Mouse (Mus musculus) embryo, embryonic 11 days (tissue): ENCODE data around the gene Rprd1b.

Experiments
- DNase-seq: peaks from one replicate; pipeline ENCODE4 v3.0.0-alpha.2; 2015

Gene Rprd1b

DNA sequence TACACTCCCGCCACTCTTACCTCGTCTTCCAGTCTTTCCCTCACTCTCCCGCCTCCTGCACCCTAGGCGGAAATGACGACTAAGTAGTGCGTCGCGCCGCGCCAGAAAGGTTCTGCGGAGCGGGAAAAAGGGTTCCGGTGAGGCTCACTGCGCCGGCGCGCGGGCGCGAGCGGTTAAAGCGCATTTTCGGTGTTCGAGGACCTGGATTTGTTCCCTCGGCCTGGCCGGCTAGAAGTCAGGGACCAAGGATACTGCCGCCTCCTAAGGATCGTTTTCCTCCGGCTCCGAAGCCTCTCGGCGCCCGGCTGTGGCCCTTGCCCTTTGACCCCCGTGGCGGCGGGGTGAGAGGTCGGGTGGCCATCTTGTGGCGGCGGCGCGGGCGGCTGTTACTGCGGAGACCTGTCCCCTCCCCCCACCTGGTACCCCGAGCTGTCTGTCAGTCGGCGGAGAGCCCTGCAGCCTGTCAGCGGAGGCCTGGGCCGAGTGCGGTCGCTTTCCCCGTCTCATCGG is at the start of gene Rprd1b, which contains the start of gene Tti1:
Gene Rprd1b (plus strand): TSS at position 144 of the 510 bp plus-strand sequence.
Gene Tti1 (minus strand): TSS at position 80 of the 510 bp plus-strand sequence.
- DNase-seq = peak; percentile 98

DNA sequence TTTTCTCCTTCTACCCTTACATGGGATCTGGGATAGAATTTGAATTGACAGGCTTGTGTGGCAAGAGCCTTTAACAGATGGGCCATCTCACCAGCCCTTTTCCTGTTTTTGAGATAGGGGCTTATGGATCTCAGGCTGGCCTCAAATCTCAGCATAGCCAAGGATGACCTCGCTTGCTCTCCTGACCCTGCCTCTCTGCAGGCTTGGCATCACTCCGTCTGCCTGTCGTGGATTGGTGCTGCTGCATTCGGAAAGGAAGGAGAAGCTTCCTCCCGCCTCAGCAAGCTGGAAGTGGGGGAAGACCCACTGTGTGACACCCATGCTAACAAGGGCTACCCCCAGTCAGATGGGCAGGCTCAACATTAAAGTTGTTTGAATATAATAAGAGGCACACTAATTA is 49.1 kb upstream of the Rprd1b start:
- DNase-seq = no peak

DNA sequence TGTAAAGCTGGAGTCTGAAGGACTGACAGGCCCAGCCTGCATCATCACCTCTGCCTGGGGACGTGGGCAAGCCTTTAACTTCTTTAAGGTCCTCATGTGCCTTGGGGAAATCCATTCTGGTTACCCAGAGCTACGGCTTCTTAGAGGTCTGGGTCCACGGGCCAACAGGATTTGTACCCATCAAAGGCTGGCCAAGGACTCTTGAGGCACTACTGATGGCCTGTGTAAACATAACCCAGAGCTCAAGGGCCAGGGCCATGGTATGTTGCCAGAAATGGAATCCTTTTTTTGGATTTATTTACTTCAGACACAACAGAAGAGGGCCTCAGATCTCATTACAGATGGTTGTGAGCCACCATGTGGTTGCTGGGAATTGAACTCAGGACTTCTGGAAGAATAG is 45.6 kb upstream of the Rprd1b start:
- no peak for DNase-seq

DNA sequence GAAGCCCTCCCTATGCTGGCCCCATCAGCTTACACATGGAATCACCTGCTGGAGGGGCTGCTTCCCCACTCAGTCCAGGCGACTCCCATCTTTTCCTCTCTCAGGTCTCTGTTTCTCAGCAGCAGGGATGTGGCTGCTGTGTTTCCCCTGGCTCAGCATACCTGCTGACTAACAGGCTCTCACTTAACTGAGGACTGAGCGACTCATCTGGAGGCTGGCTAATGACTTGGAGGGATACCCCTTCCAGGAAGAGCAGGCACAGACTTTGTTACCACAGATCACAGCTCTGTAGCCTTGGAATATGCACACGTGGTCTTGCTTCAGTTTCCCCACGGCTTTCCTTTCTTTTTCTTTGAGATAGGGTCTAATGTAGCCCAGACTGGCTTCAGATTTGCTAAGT is 45.0 kb upstream of the Rprd1b start:
- no peak for DNase-seq

DNA sequence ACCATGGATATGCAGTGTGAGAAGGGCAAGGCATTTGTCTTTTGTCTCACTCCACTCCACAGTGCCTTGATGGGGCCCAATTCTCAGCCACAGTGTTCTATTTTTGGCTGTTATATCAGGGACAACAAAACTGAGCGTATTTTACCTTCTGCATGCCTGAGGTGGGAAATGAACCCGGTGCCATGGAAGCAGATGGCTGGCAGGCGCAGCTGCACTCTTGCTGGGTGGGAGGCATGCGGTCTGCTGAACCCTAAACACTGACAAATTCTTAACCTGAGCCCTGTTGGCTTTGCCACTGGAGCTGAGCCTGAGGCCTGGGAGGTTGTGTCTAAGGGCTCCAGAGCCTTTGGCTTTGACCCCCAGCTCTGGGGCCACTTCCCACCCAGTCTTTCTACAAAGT is 42.7 kb upstream of the Rprd1b start:
- DNase-seq = no peak

DNA sequence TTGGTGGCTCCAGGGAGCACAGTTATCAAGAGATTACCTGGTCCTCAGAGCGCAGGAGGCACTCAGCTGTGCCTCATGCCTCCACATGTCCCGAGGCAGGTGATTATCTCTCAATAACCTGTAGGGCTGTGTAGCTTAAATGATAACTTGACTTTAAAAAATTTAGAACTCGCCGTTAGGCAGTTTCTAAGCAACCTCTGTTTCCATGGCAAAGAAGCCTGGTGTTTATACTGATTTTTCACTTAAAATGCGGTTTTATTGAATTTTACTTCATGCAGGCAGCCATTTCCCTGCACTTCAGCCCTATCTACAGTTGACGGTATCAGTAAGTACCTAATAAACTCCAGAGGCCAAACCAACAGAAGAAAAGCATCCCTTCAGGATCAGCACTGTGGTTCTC is 42.1 kb upstream of the Rprd1b start:
- DNase-seq = no peak

DNA sequence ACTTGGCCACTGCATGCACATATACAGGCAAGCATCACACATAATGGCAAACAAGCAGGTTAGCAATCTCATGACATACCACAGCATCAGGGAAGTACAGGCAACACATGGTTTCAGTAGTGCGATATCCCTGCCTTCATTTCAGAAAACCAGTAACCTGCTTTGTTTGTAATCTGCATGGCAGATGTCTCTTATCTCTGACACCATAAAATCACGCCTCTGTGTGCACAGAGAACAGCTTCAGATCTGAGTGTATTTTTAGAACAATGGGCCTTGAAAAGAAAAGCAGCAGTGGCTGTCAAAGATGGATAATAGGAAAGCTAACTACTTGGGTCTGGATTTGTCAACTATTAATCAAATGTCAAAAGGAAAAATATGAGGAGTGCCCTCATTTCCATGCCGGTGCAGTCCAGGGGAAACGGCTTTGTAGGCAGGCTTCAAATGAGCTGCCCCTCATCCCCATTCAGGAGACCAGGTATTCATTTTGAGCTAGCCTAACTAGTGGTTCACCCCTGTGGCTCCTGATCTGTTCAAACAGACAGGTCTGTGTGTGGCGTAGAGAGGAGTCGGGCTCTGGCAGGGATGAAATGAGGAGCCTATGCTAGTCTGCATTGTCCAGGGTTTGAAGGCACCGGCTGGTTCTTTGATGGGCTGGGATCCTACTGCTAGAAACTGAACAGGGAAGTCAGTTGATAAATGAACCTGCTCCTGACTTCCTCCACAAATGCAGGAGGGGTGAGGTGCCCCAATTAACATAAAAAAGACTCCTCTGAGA is 39.7 kb upstream of the Rprd1b start:
- DNase-seq = no peak

DNA sequence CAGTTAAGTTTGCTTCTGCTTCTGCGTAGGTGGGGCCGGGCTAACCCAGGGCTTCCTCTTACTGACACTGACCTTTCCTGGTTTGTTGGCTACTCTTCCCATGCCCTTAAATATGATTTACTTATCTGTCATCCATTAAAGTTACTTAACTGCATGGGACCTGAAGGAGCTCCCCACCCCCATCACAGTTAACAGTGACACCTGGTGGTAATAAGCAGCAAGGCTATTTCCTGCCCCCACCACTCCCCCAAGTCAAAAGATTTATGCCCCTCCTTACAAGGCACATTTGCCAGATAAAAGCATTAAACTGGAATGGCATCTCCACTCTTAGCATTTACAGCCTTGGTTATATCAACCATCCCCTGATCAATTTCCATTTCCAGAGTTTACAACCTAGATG is 38.4 kb upstream of the Rprd1b start:
- DNase-seq = peak; percentile 39

DNA sequence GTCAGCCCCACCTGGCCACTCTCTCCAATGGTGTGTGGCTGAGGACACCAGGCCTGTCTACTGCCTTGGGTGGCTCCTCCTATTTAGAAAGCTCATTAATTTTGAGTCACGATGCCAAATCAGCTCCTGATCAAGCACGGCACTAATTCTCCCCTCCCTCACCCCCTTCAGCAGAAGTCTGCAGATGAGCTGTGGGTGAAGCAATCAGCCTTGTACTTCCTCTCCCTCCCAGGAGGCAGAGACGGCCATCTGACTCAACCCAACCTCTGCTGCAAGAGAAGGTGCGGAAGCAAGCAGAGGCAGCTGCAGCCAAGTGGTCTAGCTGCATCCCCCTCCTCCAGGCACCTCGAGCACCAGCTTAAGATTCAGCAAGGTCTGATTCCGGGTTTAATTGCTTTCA is 37.3 kb upstream of the Rprd1b start:
- DNase-seq = no peak

DNA sequence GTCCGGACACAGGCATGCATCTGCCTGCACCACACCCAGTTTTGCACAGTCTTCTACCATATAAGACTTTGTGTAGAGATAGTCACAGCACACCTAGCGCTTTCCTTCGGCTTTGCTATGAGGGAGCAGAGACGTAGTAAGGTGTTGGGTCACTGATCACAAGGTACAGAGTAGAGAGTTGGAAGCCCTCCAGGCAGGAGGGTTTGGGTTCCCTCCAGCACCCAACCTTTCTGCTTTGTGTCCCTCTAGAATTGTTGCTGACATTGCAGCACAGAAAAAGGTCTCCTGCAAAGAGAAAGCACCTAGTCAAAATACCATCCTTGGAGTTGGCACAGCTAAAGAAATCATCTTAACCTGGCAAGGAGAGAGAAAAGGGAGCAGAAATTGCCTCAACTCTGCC is 35.8 kb upstream of the Rprd1b start:
- DNase-seq = no peak

DNA sequence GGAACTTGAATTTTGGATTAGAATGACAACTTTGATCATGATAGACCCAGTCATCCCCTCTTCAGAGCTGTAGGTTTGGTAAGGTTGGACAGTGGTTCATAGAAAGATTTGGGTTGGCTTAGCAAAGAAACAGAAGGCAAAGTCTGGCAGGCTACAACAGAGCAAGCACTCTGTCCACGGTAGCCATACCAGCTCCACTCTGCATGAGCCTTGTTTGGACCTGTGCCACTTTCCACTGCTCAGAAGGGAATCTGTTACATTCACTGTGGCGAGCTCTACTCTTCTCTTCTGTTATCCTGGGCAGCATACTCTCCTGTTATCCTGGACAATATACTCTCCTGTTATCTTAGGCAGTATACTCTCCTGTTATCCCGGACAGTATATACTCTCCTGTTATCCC is 29.5 kb upstream of the Rprd1b start:
- no peak for DNase-seq

DNA sequence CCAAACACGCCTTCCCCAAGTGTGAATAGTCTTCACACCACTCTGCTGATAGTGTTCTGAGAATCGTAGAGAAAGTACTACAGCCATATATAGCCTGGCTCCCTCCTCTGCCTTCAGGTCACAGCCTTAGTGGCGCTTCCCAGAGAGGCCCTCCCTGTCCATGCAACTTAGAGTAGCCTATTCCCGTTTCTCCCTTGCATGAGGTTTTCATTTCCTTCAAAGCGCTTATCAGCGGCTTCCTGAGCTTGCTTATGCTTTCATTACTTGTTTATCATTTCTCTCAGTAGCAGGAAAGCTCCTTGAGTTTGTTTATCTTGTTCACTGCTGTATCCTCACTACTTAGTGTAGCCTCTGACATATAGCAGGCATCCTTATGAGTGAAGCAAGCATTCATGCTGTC is 23.7 kb upstream of the Rprd1b start:
- DNase-seq = no peak

DNA sequence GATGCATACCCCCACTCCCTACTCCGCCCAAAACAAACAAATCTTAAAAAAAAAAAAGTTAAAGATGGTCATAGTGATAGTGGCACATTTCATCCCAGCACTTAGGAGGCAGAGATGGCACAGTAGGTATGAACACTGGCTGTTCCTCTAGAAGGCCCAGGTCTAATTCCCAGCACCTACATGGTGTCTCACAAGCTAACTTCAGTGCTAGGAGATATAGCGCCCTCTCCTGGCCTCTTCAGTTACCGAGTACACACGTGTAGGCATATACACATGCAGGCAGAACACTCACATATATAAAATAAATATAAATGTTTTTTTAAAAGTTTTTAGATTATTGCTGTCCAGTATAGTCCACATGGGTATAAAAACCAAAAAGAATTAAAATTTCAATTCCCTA is 22.7 kb upstream of the Rprd1b start:
- no peak for DNase-seq

DNA sequence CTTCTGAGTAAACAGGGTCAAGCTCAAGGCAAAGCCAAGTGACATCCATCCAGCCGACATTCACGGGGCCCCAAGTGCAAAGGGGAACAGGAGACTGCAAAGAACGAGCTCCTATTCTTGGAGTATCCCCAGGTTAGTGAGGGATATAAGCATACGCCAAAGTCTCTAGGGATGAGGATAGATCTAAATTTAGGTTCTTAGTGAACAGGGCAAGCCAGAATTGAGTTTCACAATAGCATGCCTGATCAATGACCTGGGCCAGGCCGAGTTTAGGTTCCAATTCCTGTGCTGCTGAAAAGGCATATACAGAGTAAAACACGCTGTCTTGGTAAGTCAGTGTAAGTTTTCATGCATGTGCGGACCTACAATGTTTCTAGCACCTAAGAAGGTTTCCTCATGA is 18.9 kb upstream of the Rprd1b start:
- no peak for DNase-seq

DNA sequence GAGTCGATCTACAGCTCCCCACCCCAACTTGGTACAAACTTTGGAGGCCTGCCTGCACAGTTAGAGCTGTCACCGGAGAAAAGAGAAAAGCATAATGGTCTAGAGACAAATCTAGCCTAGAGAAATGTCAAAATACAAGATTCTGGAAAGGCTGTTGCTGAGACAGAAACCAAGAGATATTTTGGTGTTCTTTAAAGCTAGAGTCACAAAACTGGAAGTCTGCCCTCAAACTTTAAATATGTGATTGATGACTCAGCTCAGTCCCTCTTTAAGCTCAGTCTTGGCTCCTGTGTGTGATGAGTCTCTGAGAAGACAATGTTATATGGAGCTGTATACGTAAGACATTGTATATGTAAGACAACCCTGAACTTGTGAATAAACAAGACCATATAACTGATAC is 15.7 kb upstream of the Rprd1b start:
- no peak for DNase-seq

DNA sequence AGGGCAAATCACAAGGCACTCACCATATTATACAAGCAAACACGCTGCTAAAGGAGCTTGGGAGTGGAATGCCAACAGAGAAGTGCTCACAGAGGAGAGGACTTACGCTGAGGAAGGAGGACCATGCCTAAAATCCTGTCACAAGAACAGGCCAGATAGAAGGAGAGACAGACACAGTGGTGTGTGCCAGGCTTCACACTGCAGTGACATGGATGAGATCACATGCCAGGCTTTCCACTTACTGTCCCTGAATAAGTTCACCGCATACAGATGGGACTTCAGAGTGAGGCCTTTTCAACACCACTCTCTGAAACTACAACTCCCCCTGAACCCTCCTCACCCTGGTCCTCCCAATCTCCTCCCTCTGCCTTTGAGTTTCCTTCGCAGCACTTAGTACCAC is 11.0 kb upstream of the Rprd1b start:
- no peak for DNase-seq

DNA sequence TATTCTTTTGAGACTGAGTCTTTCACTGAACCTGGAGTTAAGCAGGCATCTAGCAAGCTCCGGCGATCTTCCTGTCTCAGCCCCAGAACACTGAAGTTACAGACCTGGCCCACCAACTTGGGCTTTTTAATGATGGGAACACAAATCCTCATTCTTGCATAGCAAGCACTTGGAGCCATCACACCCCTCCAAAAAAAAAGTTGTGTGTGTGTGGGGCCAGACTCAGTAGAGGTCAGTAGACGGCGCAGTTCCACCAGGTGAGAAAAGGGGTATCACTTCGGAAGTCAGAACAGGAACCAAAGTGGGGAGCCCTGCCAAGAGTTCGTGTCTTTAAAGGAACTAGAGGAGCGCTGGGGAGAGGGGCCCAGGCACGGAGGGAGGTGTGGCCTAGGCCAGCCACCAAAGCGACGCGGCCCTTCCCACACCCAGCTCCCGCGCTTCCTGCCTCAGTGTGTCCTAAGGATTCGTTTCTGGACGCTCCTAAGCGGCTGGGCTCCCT is 393 bp upstream of the Rprd1b start:
- DNase-seq = no peak

DNA sequence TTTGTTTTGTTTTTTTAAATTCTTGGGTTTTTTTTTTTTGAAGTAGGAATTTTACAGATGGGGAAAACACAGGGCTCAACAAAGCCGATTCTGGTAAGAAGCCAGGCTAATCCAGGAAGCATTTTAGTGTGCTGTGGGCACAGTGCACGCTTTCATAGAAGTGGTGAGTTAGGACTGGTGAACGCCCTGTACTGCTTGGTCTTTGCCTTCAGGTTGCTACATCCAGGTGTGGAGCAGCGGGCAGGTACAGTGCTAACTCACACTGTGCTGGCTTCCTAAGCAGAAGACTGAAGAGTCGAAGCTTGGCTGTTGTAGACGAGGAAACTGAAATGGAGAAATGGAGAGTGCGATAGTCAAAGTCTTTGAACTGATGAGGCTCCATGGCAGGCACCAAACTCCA is 1.7 kb downstream of the Rprd1b start:
- DNase-seq = no peak

DNA sequence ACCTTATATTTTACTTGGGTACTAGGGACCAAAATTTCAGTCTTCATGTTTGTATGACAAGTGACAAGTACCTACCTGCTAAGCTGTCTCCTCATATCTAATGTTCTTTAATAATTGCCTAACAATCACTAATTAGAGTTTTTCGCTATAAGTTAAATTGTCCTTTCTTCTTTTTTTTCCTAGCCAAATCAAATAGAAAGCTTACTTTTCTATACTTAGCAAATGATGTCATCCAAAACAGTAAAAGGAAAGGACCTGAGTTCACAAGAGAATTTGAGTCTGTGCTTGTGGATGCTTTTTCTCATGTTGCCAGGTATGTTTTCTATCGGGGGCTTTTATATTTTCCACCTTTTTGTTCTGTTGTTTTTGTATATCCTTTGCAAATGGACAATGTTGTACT is 7.5 kb downstream of the Rprd1b start:
- DNase-seq = no peak

DNA sequence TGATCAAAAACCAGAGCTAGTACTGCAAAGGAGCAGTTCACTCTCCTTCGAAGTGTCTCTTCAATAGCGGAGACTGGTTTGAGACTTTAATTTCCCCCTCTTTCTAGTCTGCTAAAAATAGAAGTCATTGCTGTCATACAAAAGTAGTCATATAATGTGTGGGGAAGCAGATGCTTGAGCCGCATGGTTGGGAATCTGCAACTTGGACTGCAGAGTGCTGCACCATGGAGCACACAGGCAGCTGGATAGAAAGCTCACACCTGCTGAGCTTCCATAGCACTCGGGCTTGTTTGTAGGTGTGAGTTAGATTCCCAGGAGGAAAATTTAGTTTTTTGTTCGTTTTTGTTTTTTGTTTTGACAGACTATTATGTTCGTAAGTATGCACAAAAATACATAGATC is 8.1 kb downstream of the Rprd1b start:
- DNase-seq = no peak

DNA sequence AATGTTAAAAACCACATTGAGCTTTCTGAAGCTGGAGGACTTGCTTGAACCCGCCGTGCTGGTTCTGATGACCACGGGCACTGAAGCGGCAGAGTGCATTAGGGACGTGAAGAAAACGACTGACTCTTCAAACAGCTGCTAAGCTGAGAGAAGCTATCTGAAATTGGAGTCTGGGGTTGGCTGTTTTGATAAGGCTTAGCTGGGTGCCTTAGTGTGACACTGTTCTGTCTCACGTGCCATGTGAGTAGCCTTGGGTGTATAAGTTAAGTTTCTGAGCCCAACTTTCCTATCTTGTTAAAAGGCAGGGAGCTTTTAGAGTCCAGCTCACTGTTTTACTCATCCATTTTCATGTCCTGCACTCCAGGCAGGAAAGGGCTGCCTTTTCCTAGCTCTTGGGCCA is 8.7 kb downstream of the Rprd1b start:
- DNase-seq = no peak

DNA sequence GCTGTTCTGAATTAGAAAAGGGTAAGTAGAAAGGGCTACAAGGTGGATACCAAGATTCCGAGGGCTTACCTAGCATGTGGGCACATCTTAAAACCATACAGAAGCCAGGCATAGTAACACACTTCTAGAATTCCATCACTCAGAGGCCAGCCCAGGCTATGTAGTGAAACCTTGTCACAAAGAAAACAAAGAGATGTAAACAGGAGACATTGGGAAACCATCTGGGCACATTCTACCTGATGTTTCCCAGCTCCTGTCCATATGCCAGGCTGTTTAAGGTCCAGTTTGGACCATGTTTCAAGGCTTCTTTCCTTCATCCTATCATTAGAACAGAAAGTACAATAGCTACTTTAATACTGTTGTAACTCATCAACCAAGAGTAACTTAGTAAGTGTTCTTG is 9.3 kb downstream of the Rprd1b start:
- DNase-seq = no peak

DNA sequence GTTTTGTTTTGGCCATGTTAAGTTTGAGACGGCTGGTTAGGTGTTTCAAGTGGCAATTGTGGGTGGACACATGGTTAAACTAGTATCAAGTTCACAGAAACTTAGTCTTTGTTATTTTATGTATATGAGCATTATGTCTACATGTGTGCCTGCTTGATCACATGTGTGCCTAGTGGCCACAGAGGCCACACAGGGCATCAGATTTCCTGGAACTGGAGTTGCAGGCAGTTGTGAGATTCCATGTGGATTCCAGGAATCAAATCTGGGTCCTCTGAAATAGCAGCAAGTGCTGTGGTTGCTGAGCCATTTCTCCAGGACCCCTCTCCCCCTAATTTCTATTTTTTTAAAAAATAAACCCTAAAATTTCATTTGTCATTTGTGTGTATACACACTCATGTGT is 11.4 kb downstream of the Rprd1b start:
- DNase-seq = no peak

DNA sequence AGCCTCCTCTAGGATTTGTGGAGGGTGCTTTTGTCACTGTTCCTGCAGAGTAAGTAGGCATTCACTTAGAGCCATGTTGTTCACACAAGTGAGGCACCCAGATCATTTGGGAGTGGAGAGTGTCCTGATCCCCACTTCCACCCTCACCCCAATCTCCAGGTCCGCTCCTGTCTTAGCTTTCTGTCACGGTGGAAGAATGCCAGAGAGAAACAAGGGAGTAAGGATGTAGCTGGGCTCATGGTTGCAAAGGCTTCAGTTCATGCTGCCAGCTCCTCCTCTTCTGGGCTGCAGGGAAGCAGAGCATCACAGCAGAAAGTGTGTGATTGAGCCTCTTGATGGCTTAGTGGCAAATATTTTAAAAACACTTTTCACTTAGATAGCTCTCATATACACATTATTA is 12.1 kb downstream of the Rprd1b start:
- no peak for DNase-seq

DNA sequence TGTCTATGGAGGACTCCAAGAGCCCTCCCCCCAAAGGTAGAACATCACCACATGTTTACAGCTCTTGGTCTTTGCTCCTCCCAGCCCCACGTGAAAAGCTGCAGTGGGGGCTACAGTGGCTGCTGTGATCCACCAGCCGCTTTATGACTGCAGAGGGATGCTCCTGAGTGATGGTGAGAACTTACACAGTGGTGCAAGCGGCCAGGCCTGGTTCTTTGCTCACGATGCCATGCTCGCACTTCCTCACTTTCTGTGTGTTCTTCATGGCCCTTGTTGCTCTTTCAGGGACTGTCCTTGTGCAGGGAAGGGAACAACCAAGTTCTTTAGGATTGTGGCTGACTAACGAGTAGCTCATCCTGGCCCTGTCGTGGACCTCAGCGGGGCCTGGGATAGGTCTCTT is 15.2 kb downstream of the Rprd1b start:
- no peak for DNase-seq
